Mouse (Mus musculus) lung, embryonic 16.5 days (tissue): ENCODE results near the gene Ehd3. TPM values are rescaled to one million over a fixed set of nuclear protein-coding genes. Genes with fewer than 3 reads are reported as not detected.
"Not testable (repeated sequence)": the region's sequence is repeated elsewhere in the genome, so short reads cannot be mapped to it uniquely, and the experiment has no call there.

Source experiments
- ATAC-seq: fragments of 200-750 bp; cut with Nextera tagmentation; 2 replicates; pipeline ENCODE4 v1.8.0; 2017; ENCODE audit warnings: low read depth, mild to moderate bottlenecking, moderate library complexity
- H3K27ac ChIP-seq: fragments of 300-500 bp; sonication (generic); 2 replicates; pipeline ENCODE4 v1.5.1; 2014; ENCODE audit warnings: mild to moderate bottlenecking, control low read depth, low read length
- H3K27me3 ChIP-seq: fragments of 300-500 bp; sonication (generic); 2 replicates; pipeline ENCODE4 v1.6.1; 2014; ENCODE audit warnings: low read depth, low read length, mixed read lengths; ENCODE audit not compliant: control insufficient read depth, insufficient read depth
- H3K36me3 ChIP-seq: fragments of 300-500 bp; sonication (generic); 2 replicates; pipeline ENCODE4 v1.6.1; 2014; ENCODE audit warnings: low read length; ENCODE audit not compliant: control insufficient read depth, insufficient read depth
- H3K4me1 ChIP-seq: fragments of 300-500 bp; sonication (generic); replicated peaks from 2 replicates; pipeline ENCODE4 v1.6.1; 2014; ENCODE audit warnings: low read length, mixed read lengths; ENCODE audit not compliant: control insufficient read depth, insufficient read depth
- H3K4me2 ChIP-seq: fragments of 300-500 bp; sonication (generic); 2 replicates; pipeline ENCODE4 v1.6.1; 2014; ENCODE audit warnings: low read depth, low read length, control low read depth
- H3K4me3 ChIP-seq: fragments of 300-500 bp; sonication (generic); 2 replicates; pipeline ENCODE4 v1.5.1; 2014; ENCODE audit warnings: mild to moderate bottlenecking, low read length, control low read depth
- H3K9ac ChIP-seq: fragments of 300-500 bp; sonication (generic); 2 replicates; pipeline ENCODE4 v1.6.1; 2014; ENCODE audit warnings: low read length, control low read depth
- H3K9me3 ChIP-seq: fragments of 300-500 bp; sonication (generic); 2 replicates; pipeline ENCODE4 v1.6.1; 2016; ENCODE audit warnings: low read length; ENCODE audit not compliant: control insufficient read depth
- WGBS: fragments of 180-500 bp; shearing (Covaris S2); extraction: QIAGEN DNeasy Blood & Tissue Kit; methylation state at CpG from one replicate; pipeline ENCODE4 v1.1.7; 2014; 5-methylcytosine and 5-hydroxymethylcytosine counted together
- polyA plus RNA-seq: library from polyadenylated mRNA; unstranded; fragments of >200 nt; fragmentation: Nextera tagmentation; extraction: Ambion mirVana; gene quantifications from 2 replicates; pipeline ENCODE4 v1.2.1, GENCODE M21; 2015

Ehd3 gene
- polyA plus RNA-seq, 1 experiment from 2014 or later: 15.4 TPM

DNA sequence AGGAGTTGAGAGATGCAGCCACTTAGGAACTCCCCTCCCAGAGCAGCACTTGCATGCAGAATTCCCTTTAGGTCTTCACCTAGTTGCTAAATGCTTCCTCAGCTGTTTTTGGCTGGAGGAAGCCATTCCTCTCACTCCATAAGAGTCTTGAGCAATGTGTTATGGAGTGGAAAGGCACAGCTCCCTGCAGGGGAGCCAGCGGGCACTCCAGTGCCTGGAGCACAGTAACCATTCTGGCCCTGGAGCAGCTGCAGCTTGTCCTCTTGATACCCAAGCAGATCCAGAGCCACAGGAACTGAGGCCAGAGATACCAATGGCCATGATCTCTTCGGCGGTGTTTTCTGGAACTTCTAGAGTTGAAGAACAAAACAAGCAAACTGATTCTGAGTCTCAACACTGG lies 32.7 kb downstream of the Ehd3 start:
- Histone ChIP-seq H3K4me3 (no peak overlapping the region), H3K4me2 (no peak overlapping the region), H3K36me3 (no peaks in the 10 kb centered on the region), H3K27me3 (no peaks in the 10 kb centered on the region), H3K9me3 (no peaks in the 10 kb centered on the region), H3K4me1 (no peaks in the 10 kb centered on the region), H3K9ac (no peak overlapping the region), H3K27ac (no peak overlapping the region)
- no peak for ATAC-seq
- 93% methylated on average over 3 of the region's 3 CpGs for WGBS

DNA sequence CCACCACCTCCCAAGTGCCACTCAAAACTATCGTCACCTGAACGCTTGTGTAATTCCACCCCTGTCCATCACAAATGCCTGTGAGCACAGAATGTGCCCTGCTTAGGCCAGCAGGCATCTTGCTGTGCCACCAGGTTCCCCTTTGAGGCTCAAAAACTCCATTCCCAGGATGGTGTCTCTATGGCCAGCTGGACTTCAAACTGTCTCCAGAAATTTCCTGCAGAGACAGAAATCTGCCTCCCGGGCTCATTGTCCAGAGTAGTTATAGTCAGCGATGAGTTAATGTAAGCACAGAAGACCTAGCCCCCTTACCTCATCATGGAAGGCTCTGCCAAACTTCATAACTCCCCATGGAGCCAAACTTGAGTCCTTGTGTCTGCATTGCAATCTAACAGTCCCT lies 33.3 kb downstream of the Ehd3 start:
- no peak overlapping the region for H3K4me2 ChIP-seq
- 81% methylated on average over 4 of the region's 4 CpGs for WGBS

GRCm38 (mm10) chr17:73839086-73839835 lies 35.3 kb downstream of the Ehd3 start:
- no peaks in the 10 kb centered on the region for H3K9me3 ChIP-seq
- H3K9ac ChIP-seq: no peak overlapping the region
- H3K27me3 ChIP-seq: no peaks in the 10 kb centered on the region
- no peaks in the 10 kb centered on the region for H3K4me1 ChIP-seq
- ATAC-seq: no peak
- no peaks in the 10 kb centered on the region for H3K36me3 ChIP-seq
- H3K4me2 ChIP-seq: no peak overlapping the region
- 46% methylated on average over 3 of the region's 3 CpGs for WGBS
- H3K4me3 ChIP-seq: no peak overlapping the region
- H3K27ac ChIP-seq: no peak overlapping the region

More for the DNA sequence above, 33.3 kb downstream of the Ehd3 start:
- Histone ChIP-seq H3K9me3 (no peaks in the 10 kb centered on the region), H3K27ac (no peak overlapping the region), H3K9ac (no peak overlapping the region), H3K36me3 (no peaks in the 10 kb centered on the region), H3K4me1 (no peaks in the 10 kb centered on the region), H3K4me3 (no peak overlapping the region), H3K27me3 (no peaks in the 10 kb centered on the region)
- ATAC-seq: no peak

DNA sequence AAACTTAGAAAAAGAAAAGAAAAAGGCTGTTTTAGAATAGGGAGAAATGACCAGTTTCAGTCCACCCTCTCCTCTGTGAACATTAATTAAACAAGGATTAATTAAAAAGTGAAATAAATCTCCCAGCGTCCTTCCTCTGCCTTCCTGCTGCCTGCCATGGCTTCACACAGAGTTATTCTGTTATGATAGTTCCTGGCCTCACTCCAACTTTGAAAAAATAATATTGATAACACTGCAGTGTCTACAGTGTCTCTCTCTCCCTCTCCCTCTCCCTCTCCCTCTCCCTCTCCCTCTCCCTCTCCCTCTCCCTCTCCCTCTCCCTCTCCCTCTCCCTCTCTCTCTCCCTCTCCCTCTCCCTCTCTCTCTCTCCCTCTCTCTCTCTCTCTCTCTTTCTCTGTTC lies 35.9 kb downstream of the Ehd3 start:
- H3K27me3 ChIP-seq, H3K9ac ChIP-seq, H3K4me2 ChIP-seq, H3K36me3 ChIP-seq, H3K27ac ChIP-seq, H3K4me1 ChIP-seq, H3K4me3 ChIP-seq, H3K9me3 ChIP-seq, ATAC-seq: not testable (repeated sequence)
- 21% methylated on average over 1 of the region's 1 CpGs for WGBS

DNA sequence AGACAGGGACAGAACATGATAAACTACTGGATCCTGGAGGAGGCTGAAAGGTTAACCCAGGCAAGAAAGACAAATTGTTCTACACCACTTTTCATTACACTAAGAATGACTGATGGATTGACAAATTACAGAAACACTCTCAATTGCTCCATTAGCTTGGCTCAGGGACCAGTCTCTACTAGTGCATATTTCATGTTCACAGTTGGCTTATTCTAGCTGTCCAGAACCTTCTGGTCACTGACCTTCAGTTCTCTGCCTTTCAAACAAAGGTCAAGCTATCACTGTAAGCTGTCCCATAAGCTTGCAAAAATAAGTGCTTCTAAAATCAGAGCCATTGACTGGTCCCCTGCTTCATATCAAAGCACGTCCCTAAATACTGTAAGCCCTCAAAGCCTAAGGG lies 39.0 kb downstream of the Ehd3 start:
- no peaks in the 10 kb centered on the region for H3K9me3 ChIP-seq
- no peak overlapping the region for H3K4me2 ChIP-seq
- H3K27ac ChIP-seq: no peak overlapping the region
- H3K4me1 ChIP-seq: no peaks in the 10 kb centered on the region
- no peak overlapping the region for H3K9ac ChIP-seq
- no peaks in the 10 kb centered on the region for H3K36me3 ChIP-seq
- no peaks in the 10 kb centered on the region for H3K27me3 ChIP-seq
- WGBS: 77% methylated on average over 1 of the region's 1 CpGs
- no peak for ATAC-seq
- no peak overlapping the region for H3K4me3 ChIP-seq

DNA sequence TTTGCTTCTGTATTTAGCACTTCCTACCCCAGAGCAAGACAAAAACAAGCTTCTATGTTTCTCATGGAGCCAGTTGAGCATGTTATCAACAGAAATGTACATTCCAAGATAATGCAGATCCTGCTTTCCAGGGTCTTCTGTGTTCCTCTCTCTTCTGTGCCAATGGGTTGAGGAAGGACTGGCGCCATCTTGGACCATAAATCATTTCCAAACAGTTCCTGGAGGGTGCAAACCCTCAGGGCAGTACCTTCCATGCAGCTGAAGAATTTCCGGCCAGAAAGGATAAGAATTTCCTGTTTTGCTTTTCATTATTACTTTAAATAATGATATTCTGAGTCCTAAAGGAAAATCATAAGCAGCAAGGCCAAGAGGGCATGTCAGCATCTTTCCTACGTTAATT lies 41.7 kb downstream of the Ehd3 start:
- H3K9ac ChIP-seq: no peak overlapping the region
- no peak for ATAC-seq
- H3K36me3 ChIP-seq: no peaks in the 10 kb centered on the region
- no peaks in the 10 kb centered on the region for H3K27me3 ChIP-seq
- no peak overlapping the region for H3K4me3 ChIP-seq
- no peaks in the 10 kb centered on the region for H3K9me3 ChIP-seq
- H3K4me1 ChIP-seq: no peaks in the 10 kb centered on the region
- no peak overlapping the region for H3K4me2 ChIP-seq
- 44% methylated on average over 3 of the region's 3 CpGs for WGBS
- no peak overlapping the region for H3K27ac ChIP-seq

- Histone ChIP-seq H3K9me3 (no peaks in the 10 kb centered on the region), H3K27ac (no peak overlapping the region), H3K4me3 (no peak overlapping the region), H3K27me3 (no peaks in the 10 kb centered on the region), H3K4me2 (no peak overlapping the region), H3K36me3 (no peaks in the 10 kb centered on the region), H3K9ac (no peak overlapping the region), H3K4me1 (no peaks in the 10 kb centered on the region)
- 73% methylated on average over 1 of the region's 1 CpGs for WGBS
- ATAC-seq: no peak
Measured at GRCm38 (mm10) chr17:73847399-73847798, 43.5 kb downstream of the Ehd3 start.

- no peak for ATAC-seq
Measured at GRCm38 (mm10) chr17:73853041-73853440, 49.1 kb downstream of the Ehd3 start.

DNA sequence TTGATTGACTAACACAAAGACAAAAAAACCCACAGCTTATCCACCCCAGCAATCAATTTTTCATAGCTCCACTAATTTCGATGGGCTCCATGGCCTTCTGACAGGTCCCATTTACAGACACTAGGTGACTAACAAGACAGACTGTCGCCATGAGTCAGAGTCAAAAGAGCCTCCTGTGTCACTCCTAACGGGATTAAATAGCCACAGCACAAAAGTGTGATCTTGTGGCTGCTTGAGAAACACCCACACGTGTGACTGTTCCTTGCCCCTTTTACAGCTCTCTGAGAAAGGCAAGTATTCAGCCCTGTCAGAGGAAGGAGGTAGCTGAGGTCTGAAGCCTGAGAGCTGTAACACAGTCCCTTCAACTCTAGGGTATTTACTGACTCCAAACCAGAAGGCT lies 49.8 kb downstream of the Ehd3 start:
- ATAC-seq: no peak
- Histone ChIP-seq H3K4me1 (no peaks in the 10 kb centered on the region), H3K4me2 (no peak overlapping the region), H3K36me3 (no peaks in the 10 kb centered on the region), H3K27ac (no peak overlapping the region), H3K9ac (no peak overlapping the region), H3K4me3 (no peak overlapping the region), H3K9me3 (no peaks in the 10 kb centered on the region), H3K27me3 (no peaks in the 10 kb centered on the region)
- WGBS: 73% methylated on average over 4 of the region's 4 CpGs

More at GRCm38 (mm10) chr17:73853041-73853440, 49.1 kb downstream of the Ehd3 start:
- Histone ChIP-seq H3K27me3 (no peaks in the 10 kb centered on the region), H3K9me3 (no peaks in the 10 kb centered on the region), H3K4me1 (no peaks in the 10 kb centered on the region), H3K9ac (no peak overlapping the region), H3K36me3 (no peaks in the 10 kb centered on the region), H3K27ac (no peak overlapping the region), H3K4me2 (no peak overlapping the region), H3K4me3 (no peak overlapping the region)
- 51% methylated on average over 11 of the region's 11 CpGs for WGBS
